Mouse (Mus musculus) gastrocnemius, postnatal 4 days (tissue): ENCODE data around the gene Oas1h. TPM values are rescaled to one million over a fixed set of nuclear protein-coding genes. Genes with fewer than 3 reads are reported as not detected.
"Not testable (repeated sequence)": the region's sequence is repeated elsewhere in the genome, so short reads cannot be mapped to it uniquely, and the experiment has no call there.

Experiments used
- DNase-seq, 2 experiments: peaks; one replicate each; pipeline ENCODE4 v3.0.0; 2021 to 2022; ENCODE audit warnings: low spot score in 2 of 2, mixed read lengths in 2 of 2
- total RNA-seq, 2 experiments: library from RNA; stranded (reverse); gene quantifications; 2 replicates each; pipeline ENCODE4 v1.2.3; 2021

Oas1h gene
- total RNA-seq, 2 experiments from 2014 or later = not detected

- not testable (repeated sequence) for DNase-seq
Measured at GRCm38 (mm10) chr5:120881681-120882080, 20.5 kb downstream of the Oas1h start.

- not testable (repeated sequence) for DNase-seq
Measured at GRCm38 (mm10) chr5:120887413-120887812, 26.2 kb downstream of the Oas1h start, which contains the start of gene Oas1g. Oas1g (minus strand) TSS chr5:120887613.

- DNase-seq = no peak
Measured at GRCm38 (mm10) chr5:120887831-120888230, 26.6 kb downstream of the Oas1h start.

GRCm38 (mm10) chr5:120888294-120888815 is 27.1 kb downstream of the Oas1h start:
- DNase-seq = not testable (repeated sequence)

GRCm38 (mm10) chr5:120890026-120890425 is 28.8 kb downstream of the Oas1h start:
- no peak for DNase-seq

- DNase-seq = no peak
Measured at GRCm38 (mm10) chr5:120890991-120891390, 29.8 kb downstream of the Oas1h start.

- DNase-seq = not testable (repeated sequence)
Measured at GRCm38 (mm10) chr5:120891566-120892242, 30.5 kb downstream of the Oas1h start.

GRCm38 (mm10) chr5:120892243-120892660 is 31.0 kb downstream of the Oas1h start:
- DNase-seq = no peak

GRCm38 (mm10) chr5:120893866-120894265 is 32.6 kb downstream of the Oas1h start:
- DNase-seq = not testable (repeated sequence)

- not testable (repeated sequence) for DNase-seq
Measured at GRCm38 (mm10) chr5:120894692-120895091, 33.5 kb downstream of the Oas1h start.

GRCm38 (mm10) chr5:120895231-120895900 is 34.1 kb downstream of the Oas1h start:
- DNase-seq = no peak

GRCm38 (mm10) chr5:120898307-120898706 is 37.1 kb downstream of the Oas1h start:
- DNase-seq = no peak

GRCm38 (mm10) chr5:120898726-120899125 is 37.5 kb downstream of the Oas1h start:
- no peak for DNase-seq

- no peak for DNase-seq
Measured at GRCm38 (mm10) chr5:120900666-120901065, 39.4 kb downstream of the Oas1h start.

- no peak for DNase-seq
Measured at GRCm38 (mm10) chr5:120902056-120902455, 40.8 kb downstream of the Oas1h start.

GRCm38 (mm10) chr5:120906791-120907733 is 45.8 kb downstream of the Oas1h start, which contains the start of gene Oas1a:
Oas1a (minus strand) TSS chr5:120907521.
- DNase-seq = not testable (repeated sequence)

GRCm38 (mm10) chr5:120908196-120908920 is 47.1 kb downstream of the Oas1h start:
- DNase-seq = no peak

GRCm38 (mm10) chr5:120914204-120914603 is 53.0 kb downstream of the Oas1h start, which contains the start of gene Oas1d:
Oas1d (plus strand) TSS chr5:120914536.
- not testable (repeated sequence) for DNase-seq

- DNase-seq = not testable (repeated sequence)
Measured at GRCm38 (mm10) chr5:120919156-120919935, 58.1 kb downstream of the Oas1h start.
